Mouse (Mus musculus): ENCODE measurements around the gene Lrrc32.

DNA sequence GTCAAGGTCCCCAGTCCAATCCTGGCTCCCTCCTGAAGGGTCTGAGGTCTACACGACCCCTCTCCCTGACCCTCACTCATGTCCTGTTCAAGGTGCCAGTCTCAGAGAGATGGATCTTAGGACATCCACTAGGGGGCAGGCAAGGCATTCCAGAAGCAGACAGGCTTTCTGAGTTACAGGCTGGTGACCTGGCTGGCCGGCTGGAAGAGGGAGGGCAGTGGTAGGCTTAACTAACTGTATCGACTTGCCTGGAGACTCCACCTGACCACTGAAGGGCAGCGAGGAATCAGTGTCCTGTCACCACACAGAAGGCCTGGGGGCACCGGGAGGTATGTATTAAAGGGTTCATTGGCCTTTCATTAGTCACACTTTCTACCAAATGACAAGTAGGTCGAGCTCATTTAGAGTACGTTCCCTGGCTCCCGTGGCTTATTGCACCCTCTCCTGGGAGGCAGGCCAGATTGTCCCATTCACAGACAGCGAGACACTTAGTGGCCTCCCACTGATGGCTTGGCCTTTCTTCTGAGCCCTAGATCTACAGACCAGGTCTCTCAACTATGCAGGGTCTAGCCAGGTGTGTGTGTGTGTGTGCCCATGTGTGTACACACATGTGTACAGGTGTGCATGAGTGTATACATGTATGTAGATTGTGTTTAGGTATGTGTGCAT lies 7.9 kb upstream of the Lrrc32 start:
- TF ChIP-seq CTCF (IDR thresholded peaks at IDR 0.05) (peak; percentile 99), EP300 (IDR thresholded peaks at IDR 0.05) (no peak)
